Mouse (Mus musculus) intestine, postnatal 0 days (tissue): ENCODE measurements at regions not wholly inside any gene's neighbourhood (a gene's known extent, or its start where the extent isn't known, plus 50 kb on each side); places are given as distances from the start of the nearest gene placed in this dataset.

ENCODE experiments used
- ATAC-seq: fragments of 200-750 bp; cut with Nextera tagmentation; 2 replicates; pipeline ENCODE4 v1.8.0; 2017; ENCODE audit warnings: mild to moderate bottlenecking, moderate TSS enrichment, moderate library complexity
- H3K27ac ChIP-seq: fragments of 300-500 bp; sonication (generic); 2 replicates; pipeline ENCODE4 v1.5.1; 2014; ENCODE audit warnings: mild to moderate bottlenecking, low read depth, low read length, moderate library complexity
- H3K27me3 ChIP-seq: fragments of 300-500 bp; sonication (generic); replicated peaks from 2 replicates; pipeline ENCODE4 v1.6.1; 2014; ENCODE audit warnings: low read length, mixed read lengths; ENCODE audit not compliant: control insufficient read depth, insufficient read depth
- H3K36me3 ChIP-seq: fragments of 300-500 bp; sonication (generic); 2 replicates; pipeline ENCODE4 v1.6.1; 2014; ENCODE audit warnings: mild to moderate bottlenecking, moderate library complexity; ENCODE audit not compliant: control insufficient read depth, insufficient read depth
- H3K4me1 ChIP-seq: fragments of 300-500 bp; sonication (generic); replicated peaks from 2 replicates; pipeline ENCODE4 v1.6.1; 2014; ENCODE audit warnings: antibody characterized with exemption, low read length, mixed read lengths; ENCODE audit not compliant: control insufficient read depth, insufficient read depth
- H3K4me2 ChIP-seq: fragments of 300-500 bp; sonication (generic); replicated peaks from 2 replicates; pipeline ENCODE4 v1.6.1; 2014; ENCODE audit warnings: low read depth, mild to moderate bottlenecking, moderate library complexity
- H3K4me3 ChIP-seq: fragments of 300-500 bp; sonication (generic); 2 replicates; pipeline ENCODE4 v1.5.1; 2014; ENCODE audit warnings: low read depth, low read length
- H3K9ac ChIP-seq: fragments of 300-500 bp; sonication (generic); 2 replicates; pipeline ENCODE4 v1.6.1; 2014; ENCODE audit warnings: mild to moderate bottlenecking, low read depth, low read length
- H3K9me3 ChIP-seq: fragments of 300-500 bp; sonication (generic); 2 replicates; pipeline ENCODE4 v1.6.1; 2016; ENCODE audit warnings: mixed run types; ENCODE audit not compliant: control insufficient read depth
- CTCF ChIP-seq: sonication (generic); IDR thresholded peaks from 2 replicates; pipeline ENCODE4 v1.5.1; 2016; ENCODE audit warnings: low read depth, mild to moderate bottlenecking, control low read depth, antibody characterized with exemption, moderate library complexity
- WGBS: fragments of 180-500 bp; shearing (Covaris S2); extraction: QIAGEN DNeasy Blood & Tissue Kit; methylation state at CpG from one replicate; pipeline ENCODE4 v1.1.7; 2014; 5-methylcytosine and 5-hydroxymethylcytosine counted together

DNA sequence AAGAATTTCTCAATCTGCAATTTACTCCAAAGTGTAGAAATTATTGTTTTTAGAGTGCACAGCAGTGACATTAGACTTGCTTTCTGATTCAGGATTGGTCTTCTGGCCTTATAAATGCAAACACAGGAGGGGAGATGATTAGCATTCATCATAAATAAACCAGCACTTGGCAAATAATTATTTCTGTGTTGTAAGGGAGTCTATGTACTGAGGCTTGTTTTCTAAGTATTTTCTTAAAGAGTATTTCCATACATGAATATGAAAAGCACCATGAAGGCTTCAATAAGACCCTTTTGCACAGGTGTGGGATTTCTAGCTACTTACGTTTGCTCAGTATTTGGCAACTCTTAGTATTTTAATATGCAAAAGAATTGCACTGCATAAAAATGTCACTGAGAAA, 934.1 kb upstream of the Acvr2a start:
- no peak overlapping the region for H3K4me2 ChIP-seq
- no peak overlapping the region for H3K9ac ChIP-seq
- H3K27me3 ChIP-seq, result no peaks in the 10 kb centered on the region
- H3K36me3 ChIP-seq, result no peaks in the 10 kb centered on the region
- H3K27ac ChIP-seq, result no peak overlapping the region
- no peak for ATAC-seq
- TF ChIP-seq CTCF, result no peak
- H3K4me1 ChIP-seq, result no peaks in the 10 kb centered on the region
- no peak overlapping the region for H3K4me3 ChIP-seq
- 76% methylated on average over 1 of the region's 1 CpGs for WGBS
- H3K9me3 ChIP-seq, result no peaks in the 10 kb centered on the region

DNA sequence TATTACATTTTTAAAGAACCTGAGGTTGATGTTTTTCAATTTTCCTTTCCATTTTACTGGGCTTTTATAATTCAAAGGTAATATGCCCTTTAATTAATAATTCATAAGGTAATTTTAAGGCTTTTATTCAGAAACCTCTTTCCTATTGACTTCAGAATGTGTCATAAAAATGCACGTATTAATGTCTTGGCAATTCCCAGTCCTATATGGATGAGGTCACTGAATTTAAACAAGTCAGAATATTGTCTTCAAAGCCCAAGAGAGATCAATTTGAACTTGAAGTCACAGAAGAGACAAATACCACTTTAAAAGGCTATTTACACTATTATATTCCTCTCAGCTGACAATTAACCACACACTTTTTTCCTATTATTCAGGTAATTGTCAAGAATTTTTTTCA, 925.7 kb upstream of the Acvr2a start:
- H3K4me1 ChIP-seq, result no peaks in the 10 kb centered on the region
- H3K36me3 ChIP-seq, result no peaks in the 10 kb centered on the region
- 66% methylated on average over 1 of the region's 1 CpGs for WGBS
- no peak overlapping the region for H3K27ac ChIP-seq
- no peak overlapping the region for H3K4me3 ChIP-seq
- no peaks in the 10 kb centered on the region for H3K27me3 ChIP-seq
- H3K4me2 ChIP-seq, result no peak overlapping the region
- no peak overlapping the region for H3K9ac ChIP-seq
- no peak for TF ChIP-seq CTCF
- H3K9me3 ChIP-seq, result no peaks in the 10 kb centered on the region
- ATAC-seq, result no peak

DNA sequence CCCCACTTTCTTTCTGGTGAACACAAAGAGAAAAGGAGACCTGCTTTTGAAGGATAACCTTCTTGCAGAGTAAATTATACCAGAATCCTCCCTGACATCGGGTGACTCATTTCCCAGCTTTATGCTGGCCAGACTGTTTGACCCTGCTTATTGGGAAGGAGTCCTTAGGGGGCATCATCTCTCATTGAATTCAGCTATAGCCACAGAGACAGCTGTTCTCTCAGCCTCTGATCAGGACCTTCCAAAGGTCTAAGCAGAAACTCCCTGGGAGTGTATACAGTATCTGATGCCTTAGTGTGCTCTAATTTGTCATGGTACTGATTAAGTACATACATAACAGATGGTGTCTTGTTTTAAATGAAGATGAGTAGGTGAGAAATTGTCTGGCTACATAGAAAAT, 922.5 kb upstream of the Acvr2a start:
- Histone ChIP-seq H3K4me2 (no peak overlapping the region), H3K27me3 (no peaks in the 10 kb centered on the region), H3K4me3 (no peak overlapping the region), H3K9ac (no peak overlapping the region), H3K9me3 (no peaks in the 10 kb centered on the region), H3K27ac (no peak overlapping the region), H3K36me3 (no peaks in the 10 kb centered on the region), H3K4me1 (no peaks in the 10 kb centered on the region)
- TF ChIP-seq CTCF, result no peak
- WGBS, result 56% methylated on average over 1 of the region's 1 CpGs
- ATAC-seq, result no peak

DNA sequence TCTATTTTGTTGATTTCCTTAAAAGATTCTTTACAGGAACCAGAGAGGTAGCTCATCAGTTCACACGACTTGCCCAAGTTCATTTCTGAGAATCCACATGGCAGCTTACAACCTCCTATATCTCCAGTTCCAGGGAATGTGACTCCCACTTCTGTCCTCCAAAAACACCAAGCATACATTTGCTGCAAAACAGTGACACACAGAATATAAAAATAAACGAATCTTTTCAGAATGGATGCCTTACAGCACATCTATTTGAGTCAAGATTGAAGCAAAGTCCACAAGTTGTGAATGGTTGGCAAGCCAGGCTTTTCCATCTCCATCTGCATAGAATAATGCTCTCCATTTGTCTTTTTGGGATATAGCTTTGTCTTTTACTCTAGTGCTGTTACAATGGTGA, 921.0 kb upstream of the Acvr2a start:
- no peaks in the 10 kb centered on the region for H3K9me3 ChIP-seq
- H3K4me2 ChIP-seq, result no peak overlapping the region
- H3K9ac ChIP-seq, result no peak overlapping the region
- no peaks in the 10 kb centered on the region for H3K36me3 ChIP-seq
- H3K4me1 ChIP-seq, result no peaks in the 10 kb centered on the region
- ATAC-seq, result no peak
- no peak overlapping the region for H3K27ac ChIP-seq
- no peak for TF ChIP-seq CTCF
- 78% methylated on average over 2 of the region's 2 CpGs for WGBS
- no peaks in the 10 kb centered on the region for H3K27me3 ChIP-seq
- H3K4me3 ChIP-seq, result no peak overlapping the region

DNA sequence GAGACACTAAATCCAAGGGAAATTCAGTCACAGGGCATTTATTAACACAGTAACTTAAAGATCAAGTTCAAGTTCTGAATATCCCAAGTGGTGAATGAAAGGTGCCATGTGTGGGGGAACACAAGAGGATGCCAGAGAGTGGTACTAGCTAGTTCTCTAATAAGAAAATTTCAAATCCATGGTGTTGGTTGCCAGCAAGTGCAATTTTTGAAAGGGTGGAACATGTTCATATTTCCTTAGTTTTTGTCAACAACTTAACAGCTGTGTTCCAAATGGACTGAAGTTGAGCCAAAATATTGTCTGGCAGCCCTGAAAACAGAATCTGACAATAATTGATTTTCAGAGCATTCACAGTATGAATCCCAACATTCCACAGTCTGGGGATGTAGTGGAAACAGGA, 919.1 kb upstream of the Acvr2a start:
- TF ChIP-seq CTCF, result no peak
- ATAC-seq, result no peak
- H3K4me1 ChIP-seq, result no peaks in the 10 kb centered on the region

DNA sequence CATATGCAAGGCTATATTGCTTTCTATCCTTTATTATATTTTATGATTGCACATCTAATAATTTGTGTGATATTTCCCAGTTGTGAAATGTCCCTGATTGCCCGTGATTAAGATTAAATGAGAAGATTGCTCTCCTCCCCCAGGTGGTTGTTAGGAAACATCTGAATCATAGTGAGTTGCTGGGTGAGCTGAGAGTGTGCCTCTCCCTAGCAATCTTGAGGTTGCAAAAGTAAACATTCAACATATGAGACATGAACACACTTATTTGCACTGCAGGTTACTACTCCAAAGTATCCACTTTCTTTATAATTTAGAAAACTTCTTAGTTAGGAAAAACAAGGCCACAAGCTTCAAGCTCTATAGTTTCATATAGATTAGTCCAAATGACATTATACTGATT, 899.6 kb upstream of the Acvr2a start:
- H3K4me3 ChIP-seq, result no peak overlapping the region
- H3K9ac ChIP-seq, result no peak overlapping the region
- no peaks in the 10 kb centered on the region for H3K27me3 ChIP-seq
- TF ChIP-seq CTCF, result no peak
- 45% methylated on average over 1 of the region's 1 CpGs for WGBS
- H3K36me3 ChIP-seq, result no peaks in the 10 kb centered on the region
- H3K9me3 ChIP-seq, result no peaks in the 10 kb centered on the region
- H3K27ac ChIP-seq, result no peak overlapping the region
- no peak overlapping the region for H3K4me2 ChIP-seq
- no peak for ATAC-seq
- H3K4me1 ChIP-seq, result no peaks in the 10 kb centered on the region

More for the DNA sequence above, 919.1 kb upstream of the Acvr2a start:
- Histone ChIP-seq H3K27ac (no peak overlapping the region), H3K36me3 (no peaks in the 10 kb centered on the region), H3K4me3 (no peak overlapping the region), H3K27me3 (no peaks in the 10 kb centered on the region), H3K9me3 (no peaks in the 10 kb centered on the region), H3K4me2 (no peak overlapping the region), H3K9ac (no peak overlapping the region)

DNA sequence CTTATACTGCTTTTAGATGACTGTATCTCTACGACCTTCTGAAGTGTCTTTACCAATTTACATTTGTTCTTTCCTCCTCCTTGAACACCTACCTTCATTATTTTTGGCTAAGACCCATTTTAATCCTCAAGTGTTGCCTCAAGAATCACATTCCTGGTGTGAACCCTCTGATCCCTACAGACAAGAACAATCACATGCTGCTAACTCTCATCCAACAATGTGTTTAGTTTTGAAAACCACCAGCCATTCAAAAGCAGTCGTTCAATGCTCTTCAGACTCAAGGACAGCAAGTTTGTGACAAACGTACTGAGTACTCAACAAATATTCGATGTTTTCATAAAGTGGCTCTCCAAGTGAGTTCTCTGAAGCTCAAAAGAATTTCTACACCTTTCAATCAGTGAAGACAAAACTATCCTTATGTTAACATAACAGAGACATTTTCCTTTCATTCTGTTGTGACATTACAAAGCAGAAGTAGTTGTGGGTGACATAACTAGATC, 898.9 kb upstream of the Acvr2a start:
- Histone ChIP-seq H3K27me3 (no peaks in the 10 kb centered on the region), H3K4me1 (no peaks in the 10 kb centered on the region), H3K4me2 (no peak overlapping the region), H3K36me3 (no peaks in the 10 kb centered on the region), H3K9me3 (no peaks in the 10 kb centered on the region), H3K27ac (no peak overlapping the region), H3K4me3 (no peak overlapping the region), H3K9ac (no peak overlapping the region)
- ATAC-seq, result no peak
- 79% methylated on average over 4 of the region's 4 CpGs for WGBS
- TF ChIP-seq CTCF, result no peak
